Mouse (Mus musculus): Measurements from ENCODE around the gene Ndufv3. TPM values are rescaled to one million over a fixed set of nuclear protein-coding genes. Genes with fewer than 3 reads are reported as not detected.
"Not testable (repeated sequence)": the region's sequence is repeated elsewhere in the genome, so short reads cannot be mapped to it uniquely, and the experiment has no call there.

Gene Ndufv3
- total RNA-seq, 2 experiments from 2014 or later, result 439 to 467 TPM

DNA sequence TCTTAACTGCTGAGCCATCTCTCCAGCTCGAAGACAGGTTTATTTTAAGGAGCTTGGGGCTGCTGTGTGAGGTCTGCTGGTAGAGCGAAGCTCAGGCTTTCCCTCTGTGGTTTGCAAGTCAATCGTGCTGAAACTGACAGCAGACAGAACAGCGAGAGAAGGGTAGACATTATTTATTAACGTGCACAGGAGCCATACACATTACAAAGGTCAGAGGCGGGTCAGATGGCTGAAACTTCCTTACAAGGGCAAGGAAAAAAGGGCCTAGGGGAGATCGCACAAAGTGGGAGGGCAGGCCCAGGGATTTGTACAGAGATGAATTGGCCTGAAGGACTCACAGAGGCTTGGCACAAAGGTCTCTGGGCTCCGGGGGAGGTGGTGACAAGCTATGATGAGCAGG lies 29.5 kb downstream of the Ndufv3 start:
- intact Hi-C loops (cut with DNase I), result no loop called here

DNA sequence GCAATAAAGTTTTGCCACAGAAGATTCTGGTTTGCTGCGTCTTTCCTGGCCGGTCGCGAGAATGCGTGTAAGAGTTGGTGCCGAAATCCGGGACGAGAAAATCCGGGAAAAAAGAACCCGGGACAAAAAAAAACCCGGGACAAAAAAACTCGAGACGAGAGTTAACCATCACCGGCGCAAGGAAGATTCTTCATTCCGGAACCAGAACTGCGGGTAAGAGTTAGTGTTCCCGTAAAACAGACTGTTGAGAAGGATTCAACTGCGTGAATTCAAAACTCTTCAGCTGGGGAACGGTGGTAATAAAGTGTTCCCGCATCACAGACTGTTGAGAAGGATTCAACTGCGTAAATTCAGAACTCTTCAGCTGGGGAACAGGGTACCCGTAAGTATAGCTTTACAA lies 32.7 kb downstream of the Ndufv3 start:
- intact Hi-C loops (cut with DNase I); DNase-seq: not testable (repeated sequence)

More for the DNA sequence above, 29.5 kb downstream of the Ndufv3 start:
- DNase-seq, result no peak

DNA sequence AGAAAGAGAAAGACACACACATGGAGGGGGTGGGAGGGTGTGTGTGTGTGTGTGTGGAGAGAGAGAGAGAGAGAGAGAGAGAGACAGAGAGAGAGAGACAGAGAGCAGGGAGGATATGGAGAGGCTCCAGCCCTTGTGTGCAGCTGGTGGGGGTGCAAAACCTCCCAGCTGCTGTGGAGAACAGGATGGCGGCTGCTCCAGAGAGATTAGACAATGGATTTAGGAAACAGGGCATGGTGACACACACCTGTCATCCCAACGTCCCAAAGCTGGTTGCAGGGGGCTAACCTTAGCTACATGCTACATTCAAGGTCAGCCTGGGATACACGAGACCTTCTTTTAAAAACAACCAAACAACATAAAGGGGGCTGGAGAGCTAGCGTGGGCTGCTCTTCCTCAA lies 36.3 kb downstream of the Ndufv3 start:
- no peak for DNase-seq
- intact Hi-C loops (cut with DNase I), result loop anchor here (5.0 kb wide), 1 partner anchor 34 kb away; the partner anchor contains the start of gene Ndufv3

GRCm38 (mm10) chr17:31557124-31557880 lies 37.4 kb downstream of the Ndufv3 start:
- intact Hi-C loops (cut with DNase I), result loop anchor here (5.0 kb wide), 1 partner anchor 35 kb away; the partner anchor contains the start of gene Ndufv3
- no peak for DNase-seq

DNA sequence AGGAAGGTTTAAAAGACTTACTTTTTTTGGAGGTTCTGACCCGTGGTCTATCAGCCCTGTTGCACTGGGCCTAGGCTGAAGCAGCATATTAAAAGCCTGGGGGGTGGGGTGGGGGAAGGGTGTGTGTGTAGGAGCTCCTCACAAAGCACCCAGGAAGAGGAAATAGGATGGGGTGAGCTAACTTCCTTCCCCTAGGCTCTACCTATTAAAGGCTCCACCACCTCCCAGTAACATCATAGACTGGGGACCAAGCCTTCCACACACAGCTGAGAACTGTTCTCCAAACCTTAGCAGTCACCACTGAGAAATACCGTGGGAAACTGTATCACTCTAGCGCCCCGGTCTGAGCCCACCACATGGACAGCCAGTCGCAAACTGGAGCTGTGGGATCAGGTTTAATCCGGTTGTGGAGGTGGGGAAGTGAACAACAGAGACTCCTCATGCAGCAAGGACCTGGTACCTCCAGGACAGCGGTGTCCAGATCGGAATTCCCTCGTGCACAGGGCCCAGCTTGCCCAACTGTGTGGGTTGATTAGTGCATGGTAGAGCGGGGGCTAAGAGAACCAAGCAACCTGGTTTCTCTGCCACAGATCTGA lies 38.1 kb downstream of the Ndufv3 start:
- intact Hi-C loops (cut with DNase I), result loop anchor here (5.0 kb wide), 1 partner anchor 36 kb away; the partner anchor contains the start of gene Ndufv3

DNA sequence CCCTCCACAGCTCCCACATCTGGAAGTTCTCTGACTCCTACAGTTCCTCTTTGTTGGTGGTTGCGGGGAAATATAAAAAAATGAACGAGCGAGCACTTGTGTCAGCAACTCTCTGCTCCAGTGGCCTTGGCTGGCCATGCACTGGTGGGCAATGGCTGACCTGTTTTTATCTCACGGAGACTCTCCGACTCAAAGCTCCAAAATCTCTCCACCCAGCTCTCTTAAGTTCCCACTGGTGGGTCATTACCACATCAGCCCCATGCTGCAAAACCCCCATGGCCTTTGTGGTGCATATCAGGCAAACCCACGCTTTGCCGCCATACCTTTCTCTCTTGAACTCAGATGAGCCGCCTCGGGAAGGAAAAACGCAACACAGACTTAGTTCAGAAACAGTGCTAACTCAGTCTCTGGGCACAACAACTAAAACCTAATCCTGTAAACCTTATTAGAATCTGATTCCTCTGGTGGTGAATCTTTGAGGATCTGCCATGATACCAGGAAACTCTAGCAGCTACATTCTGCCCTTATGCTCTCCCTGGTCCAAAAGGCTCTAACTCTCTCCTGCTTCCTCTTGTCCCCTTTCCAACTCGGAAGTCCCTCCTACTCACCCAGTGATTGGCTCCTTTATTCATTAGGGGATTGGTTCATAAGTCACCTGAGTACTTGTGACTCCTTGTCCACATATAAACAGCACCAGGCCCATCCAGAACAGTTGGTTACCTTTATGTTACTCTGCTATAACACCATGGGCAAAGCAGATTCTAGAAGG lies 39.3 kb downstream of the Ndufv3 start:
- DNase-seq, result no peak
- intact Hi-C loops (cut with DNase I), result loop anchor here (5.0 kb wide), 1 partner anchor 37 kb away; the partner anchor contains the start of gene Ndufv3

More for the DNA sequence above, 38.1 kb downstream of the Ndufv3 start:
- DNase-seq, result no peak

DNA sequence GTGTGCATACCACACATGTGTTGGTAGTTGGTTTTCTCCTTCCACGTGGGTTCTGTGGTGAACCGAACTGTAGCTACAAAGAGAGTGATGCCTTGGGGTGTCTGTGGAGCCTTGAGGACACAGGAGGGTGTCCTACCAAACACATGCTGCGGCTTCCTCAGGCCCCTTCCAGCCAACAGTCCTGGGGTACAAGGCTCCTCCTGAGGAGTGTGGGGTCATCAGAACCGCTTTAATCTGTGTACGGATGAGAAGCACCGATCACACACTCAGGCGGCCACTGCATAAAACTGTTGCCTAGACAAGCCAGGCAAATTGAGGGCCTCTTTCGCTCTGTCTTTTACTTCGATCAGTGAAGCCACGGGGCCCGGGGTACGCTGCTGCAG lies 43.7 kb downstream of the Ndufv3 start:
- peak in 1 of 2 experiments; percentile 51 for DNase-seq
- intact Hi-C loops (cut with DNase I), result no loop called here

DNA sequence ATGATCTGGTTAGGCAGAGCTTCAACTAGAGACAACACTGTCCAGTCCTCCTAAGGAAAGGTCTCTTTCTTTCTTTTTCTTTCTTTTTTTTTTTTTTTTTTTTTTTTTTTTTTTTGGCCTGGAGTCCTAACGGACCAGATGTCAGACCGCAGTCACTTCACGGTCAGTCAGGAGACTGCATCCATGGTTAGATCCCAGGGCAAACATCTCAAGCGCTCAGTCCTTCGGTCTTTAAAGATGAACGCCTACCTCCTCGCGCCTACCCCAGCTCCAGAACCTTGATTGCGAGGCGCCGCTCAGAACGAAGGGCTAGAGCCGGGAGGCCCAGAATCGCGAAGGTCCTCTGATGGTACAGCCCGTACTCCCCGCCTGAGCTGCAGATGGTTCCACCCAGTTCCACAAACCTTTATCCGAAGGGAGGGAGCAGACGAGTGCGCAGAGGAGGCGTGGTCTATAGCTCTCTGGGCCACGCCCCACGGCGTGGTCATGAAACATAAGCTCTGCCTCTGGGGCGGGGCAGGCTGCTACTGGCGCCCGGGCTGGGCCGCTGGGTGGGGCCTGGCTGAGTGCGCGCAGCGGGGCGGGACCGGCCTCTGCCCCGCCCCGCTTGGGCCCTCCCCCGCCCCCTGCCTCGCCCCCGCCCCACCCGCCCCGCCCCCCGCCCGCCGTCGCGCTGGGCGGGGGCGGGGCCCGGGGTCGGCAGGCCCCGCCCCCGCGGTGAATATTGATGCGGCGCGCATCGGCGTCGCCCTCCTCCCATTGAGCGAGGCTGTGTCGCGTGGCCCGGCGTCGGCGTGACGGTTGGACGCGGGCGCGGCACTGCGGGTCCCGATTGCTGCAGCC lies 44.3 kb downstream of the Ndufv3 start, which contains the start of gene Pknox1:
Gene Pknox1 (plus strand): TSS at position 720 of the 843 bp plus-strand sequence.
- intact Hi-C loops (cut with DNase I), result no loop called here
- peak; percentile 98 for DNase-seq

DNA sequence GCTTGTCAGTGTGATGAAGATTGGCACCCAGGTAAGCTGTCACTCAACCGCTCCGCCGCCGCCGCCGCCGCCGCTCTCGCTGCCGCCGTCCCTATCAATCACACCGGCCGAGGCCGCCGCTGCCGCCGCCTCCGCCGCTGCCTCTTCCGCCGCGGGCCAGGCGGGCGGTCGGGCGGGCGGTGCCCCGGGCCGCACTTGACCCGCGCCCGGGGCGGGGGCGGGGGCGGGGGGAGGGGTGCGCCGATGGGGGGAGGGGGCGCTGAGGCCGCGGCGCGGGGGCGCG lies 44.9 kb downstream of the Ndufv3 start:
- intact Hi-C loops (cut with DNase I), result no loop called here
- no peak for DNase-seq

DNA sequence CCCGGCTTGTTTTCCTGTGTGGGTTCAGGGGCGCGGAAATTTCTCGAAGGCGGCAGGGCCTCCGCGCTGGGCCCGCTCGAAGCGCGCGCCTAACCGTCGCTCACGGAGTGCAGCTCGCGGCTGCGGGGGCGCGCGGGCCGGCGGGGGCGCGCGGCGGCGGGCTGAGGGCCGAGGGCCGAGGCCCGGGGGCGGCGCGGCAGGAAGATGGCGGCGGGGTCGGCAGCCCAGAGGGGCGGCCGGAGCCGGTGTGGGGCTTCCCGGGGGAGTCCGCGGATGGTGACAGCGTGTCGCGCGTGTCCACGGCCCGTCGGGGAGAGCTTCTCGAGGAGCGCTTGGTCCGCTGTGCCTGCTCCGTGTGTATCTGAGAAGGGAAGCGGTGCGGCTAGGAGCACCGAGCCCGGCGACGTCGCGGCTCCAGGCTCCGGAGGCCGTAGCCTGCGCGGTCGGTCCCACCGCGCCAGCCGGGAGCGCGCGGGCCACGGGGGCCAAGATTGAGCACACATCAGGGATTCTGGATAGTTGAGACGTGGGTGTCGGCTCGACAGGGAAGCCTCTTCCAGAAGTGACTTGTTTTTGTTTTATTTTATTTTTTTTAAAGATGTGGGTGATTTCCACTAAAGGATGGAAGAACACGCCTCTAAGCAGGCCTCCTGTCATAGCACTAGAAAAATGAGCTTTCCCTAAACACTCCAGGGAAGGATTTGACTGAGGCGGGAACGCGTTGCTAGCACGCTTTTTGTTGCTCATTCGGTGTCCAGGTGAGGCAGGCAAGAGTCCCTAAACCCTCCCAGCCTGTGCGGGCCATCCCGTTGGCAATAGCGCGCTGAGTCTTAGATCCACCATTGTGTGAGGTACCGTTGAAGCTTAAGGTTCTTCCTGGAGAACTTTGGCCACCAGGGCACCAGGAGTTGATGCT lies 45.5 kb downstream of the Ndufv3 start:
- DNase-seq, result peak in 1 of 2 experiments; percentile 26
- intact Hi-C loops (cut with DNase I), result no loop called here

DNA sequence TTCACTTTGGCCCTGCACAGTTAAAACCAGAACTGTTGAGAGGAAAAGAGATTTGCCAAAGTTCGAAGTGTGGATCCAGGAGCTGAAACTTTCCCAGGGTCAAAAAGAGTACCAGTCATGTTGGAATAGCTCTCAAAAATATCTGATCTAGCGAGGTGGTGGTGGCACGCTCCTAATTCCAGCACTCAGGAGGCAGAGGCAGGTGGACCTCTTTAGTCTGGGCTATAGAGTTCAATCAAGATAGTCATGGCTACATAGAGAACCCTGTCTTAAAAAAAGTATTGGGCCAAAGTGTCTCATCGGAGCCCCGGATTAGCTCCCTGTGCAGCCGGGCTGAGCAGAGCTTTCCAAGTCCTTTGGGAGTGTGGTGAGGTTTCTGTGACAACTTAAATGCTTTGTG lies 46.4 kb downstream of the Ndufv3 start:
- DNase-seq, result no peak
- intact Hi-C loops (cut with DNase I), result no loop called here

DNA sequence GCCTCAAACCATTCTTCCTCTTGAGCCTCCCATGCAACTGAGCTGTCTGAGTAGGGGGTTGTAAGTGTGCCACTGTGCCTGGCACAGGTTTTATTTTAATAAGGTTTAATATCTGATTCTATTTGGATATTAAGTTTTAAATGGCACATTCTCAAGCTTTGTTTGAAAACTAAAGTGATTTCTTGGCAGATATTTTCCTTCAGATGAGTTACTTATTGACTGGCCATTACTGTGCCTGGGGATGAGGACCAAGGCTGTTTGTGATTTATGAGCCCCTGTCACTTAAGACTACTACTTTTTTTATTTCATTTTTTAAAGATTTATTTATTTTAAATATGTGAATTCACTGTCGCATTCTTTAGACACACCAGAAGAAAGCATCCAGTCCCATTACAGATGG lies 49.8 kb downstream of the Ndufv3 start:
- no peak for DNase-seq
- intact Hi-C loops (cut with DNase I), result no loop called here

DNA sequence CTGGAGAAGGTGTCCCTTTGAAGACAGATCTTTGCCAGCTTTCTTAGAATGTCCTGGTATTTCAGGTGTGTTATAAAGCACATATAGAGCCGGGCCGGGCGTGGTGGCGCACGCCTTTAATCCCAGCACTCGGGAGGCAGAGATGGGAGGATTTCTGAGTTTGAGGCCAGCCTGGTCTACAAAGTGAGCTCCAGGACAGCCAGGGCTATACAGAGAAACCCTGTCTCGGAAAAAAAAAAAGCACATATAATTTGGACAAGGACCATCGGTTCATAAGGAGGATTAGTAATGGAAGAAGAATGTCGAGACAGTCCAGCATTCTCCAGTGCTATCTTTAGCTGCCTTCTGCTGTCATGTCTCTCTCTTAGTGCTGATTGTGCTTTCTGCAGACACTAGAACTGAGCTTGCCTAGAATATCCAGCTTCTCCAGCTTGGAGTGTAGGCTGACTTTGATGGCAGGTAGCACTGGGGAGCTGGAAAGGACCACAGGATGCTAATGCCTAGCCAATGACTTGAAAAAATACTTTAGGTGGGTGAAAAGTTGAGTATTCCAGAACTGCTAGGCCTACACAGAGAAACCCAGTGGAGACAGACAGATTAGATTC lies 50.5 kb downstream of the Ndufv3 start:
- intact Hi-C loops (cut with DNase I), result no loop called here
- no peak for DNase-seq

GRCm38 (mm10) chr17:31571689-31572088 lies 51.8 kb downstream of the Ndufv3 start:
- DNase-seq, result no peak
- intact Hi-C loops (cut with DNase I), result no loop called here

GRCm38 (mm10) chr17:31574662-31575061 lies 54.7 kb downstream of the Ndufv3 start:
- DNase-seq, result no peak
- intact Hi-C loops (cut with DNase I), result no loop called here

DNA sequence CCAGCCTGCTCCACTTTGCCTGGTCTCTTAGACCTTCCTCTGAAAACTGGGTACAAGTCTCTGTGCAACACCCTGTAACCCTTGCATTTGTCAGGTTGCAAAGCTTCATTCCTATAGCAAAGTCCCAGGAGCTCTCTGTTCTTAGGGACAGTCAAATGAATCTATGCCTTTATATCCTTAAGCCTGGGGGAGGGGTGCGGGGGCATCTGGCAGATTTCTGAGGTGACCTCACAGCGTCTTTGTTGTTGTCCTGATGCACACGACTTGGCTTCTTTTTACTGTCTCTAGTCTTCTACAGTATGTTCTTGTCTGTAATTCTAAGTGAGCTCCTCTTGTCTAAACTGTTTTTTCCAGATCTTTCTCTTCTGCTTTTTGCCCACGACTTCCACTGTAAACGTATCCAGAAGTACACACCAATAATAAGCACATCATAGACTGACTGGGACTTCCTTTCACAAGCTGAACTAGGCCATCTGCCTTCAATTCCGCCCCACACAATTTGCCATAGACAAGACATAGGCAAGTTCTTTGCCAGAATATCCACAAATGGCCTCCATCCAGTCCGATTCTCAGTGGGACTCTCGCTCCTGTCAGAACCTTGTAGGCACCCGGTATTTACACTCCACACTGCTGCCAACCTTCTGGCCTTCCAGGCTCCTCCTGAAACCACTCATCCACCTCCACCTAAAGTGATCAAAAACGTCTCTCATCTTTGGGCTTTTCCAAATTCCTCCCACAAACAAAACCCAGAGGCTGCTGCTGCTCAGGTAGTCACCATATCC lies 56.7 kb downstream of the Ndufv3 start:
- intact Hi-C loops (cut with DNase I), result no loop called here
- DNase-seq, result no peak

DNA sequence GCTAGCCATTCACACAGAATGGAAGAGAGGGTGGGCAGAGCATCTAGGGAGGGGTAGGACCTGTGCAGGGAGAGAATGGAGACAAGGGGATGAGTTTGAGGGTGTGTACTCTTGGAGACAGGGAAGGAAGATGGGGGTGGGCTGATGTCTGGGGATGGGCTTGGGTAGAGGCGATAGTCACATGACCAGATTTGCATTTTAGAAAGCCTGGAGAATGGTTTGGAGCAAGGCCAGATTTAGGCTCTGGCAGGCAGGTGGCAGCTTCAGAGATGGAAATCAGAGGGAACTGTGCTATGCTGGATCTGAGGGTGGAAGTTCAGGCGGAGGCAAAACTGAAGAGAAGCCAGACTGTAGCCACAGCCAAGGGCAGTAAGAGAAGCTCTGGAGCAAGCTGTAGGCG lies 60.4 kb downstream of the Ndufv3 start:
- intact Hi-C loops (cut with DNase I), result no loop called here
- no peak for DNase-seq

All from gastrocnemius, postnatal 36 days (tissue).